Mouse (Mus musculus) cerebellum, adult 8-10 months (tissue): ENCODE measurements at regions not wholly inside any gene's neighbourhood (a gene's known extent, or its start where the extent isn't known, plus 50 kb on each side); places are given as distances from the start of the nearest gene placed in this dataset.

Experiments
- DNase-seq: peaks from one replicate; pipeline ENCODE4 v3.0.0; 2022

DNA sequence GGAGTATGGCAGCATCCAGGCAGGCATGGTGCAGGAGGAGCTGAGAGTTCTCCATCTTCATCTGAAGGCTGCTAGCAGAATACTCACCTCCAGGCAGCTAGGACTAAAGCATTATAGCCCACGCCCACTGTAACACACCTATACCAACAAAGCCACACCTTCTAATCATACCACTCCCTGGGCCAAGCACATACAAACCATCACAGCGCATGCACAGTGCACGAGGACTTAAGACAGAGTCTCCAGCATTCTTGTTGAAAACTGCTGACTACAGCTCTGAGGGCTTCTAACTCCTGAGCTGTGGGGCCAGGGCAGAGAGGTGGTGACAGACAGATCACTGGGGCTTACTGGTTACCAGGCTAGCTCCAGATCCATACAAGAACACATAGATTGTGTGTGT is 68.0 kb upstream of the Cnot2 start:
- no peak for DNase-seq

DNA sequence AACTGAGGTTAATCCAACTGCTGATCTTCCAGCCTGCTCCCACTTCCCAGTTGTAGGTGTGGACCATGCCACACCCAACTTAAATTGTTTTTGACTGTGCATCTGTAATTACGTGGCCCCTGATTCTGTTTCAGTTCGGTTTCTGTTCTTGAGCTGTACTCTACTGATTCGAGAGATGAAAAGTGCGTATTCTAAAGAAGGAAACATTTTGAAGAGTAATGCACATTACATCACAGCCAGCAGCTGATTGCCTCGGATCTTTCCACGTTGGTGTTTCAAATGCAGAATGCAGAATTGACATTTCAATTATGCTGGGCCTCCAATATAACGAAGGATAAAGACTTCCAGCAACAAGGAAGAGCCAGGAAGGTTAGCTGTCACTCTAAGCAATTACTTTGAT is 64.7 kb upstream of the Cnot2 start:
- no peak for DNase-seq

GRCm38 (mm10) chr10:116645631-116646030 is 64.3 kb upstream of the Cnot2 start:
- peak; percentile 73 for DNase-seq

GRCm38 (mm10) chr10:116645108-116645507 is 63.8 kb upstream of the Cnot2 start:
- no peak for DNase-seq
